Mouse (Mus musculus): ENCODE data around the gene Arl9. TPM values are rescaled to one million over a fixed set of nuclear protein-coding genes. Genes with fewer than 3 reads are reported as not detected.

Gene Arl9
- 0.77 TPM in 1 of 2 replicates, not detected in the other for polyA plus RNA-seq (2014; fragmentation: Nextera tagmentation; extraction: Ambion mirVana)

DNA sequence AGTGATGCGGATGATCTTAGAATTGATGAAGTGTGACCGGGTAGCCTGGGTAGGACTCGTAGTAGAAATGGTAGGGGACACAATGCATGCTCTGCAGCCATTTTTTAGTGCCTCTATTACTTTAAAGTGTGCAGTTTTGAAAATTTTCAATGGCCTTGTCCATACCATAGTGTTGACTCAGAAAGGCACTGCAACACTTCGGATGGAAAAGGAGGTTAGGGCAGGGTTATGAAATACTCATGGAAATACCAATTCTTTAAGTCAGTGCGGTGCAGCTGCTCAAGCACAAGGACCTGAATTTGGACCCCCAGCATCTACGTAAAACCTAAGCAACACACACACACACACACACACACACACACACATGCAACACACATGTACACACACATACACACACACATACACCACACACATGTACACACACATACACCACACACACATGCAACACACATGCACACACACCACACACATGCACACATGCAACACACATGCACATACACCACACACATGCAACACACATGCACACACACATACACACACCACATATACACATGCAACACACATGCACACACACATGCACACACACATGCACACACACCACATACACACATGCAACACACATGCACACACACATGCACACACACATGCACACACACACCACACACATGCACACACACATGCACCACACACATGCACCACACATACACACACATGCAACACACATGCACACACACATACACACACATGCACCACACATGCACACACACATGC, at the start of gene Arl9:
TSS of gene Arl9 (plus strand) at position 5 of the 771 bp plus-strand sequence.
- H3K27me3 ChIP-seq (replicated peaks; ENCODE audit: control insufficient read depth, insufficient read depth, low read length) = no peaks in the 10 kb centered on the region
- H3K9ac ChIP-seq (ENCODE audit: low read length) = no peak within 1 kb of the TSS
- peaks cover 19% of the 10 kb centered on the region for H3K36me3 ChIP-seq (ENCODE audit: control insufficient read depth, insufficient read depth, low read length)
- no peaks in the 10 kb centered on the region for H3K4me1 ChIP-seq (replicated peaks; ENCODE audit: control insufficient read depth, insufficient read depth, low read length)
- H3K4me3 ChIP-seq (ENCODE audit: low read depth, low read length) = no peak within 1 kb of the TSS
- H3K9me3 ChIP-seq (ENCODE audit: control insufficient read depth, low read length) = no peaks in the 10 kb centered on the region
- H3K4me2 ChIP-seq (ENCODE audit: low read length) = no peak within 1 kb of the TSS
- 94% methylated on average over 6 of the region's 6 CpGs for WGBS
- ATAC-seq (replicated peaks; ENCODE audit: low FRiP score, low TSS enrichment, low read depth) (no peak), DNase-seq (ENCODE audit: low spot score) (no peak)
- no peak within 1 kb of the TSS for H3K27ac ChIP-seq (ENCODE audit: low read depth)

DNA sequence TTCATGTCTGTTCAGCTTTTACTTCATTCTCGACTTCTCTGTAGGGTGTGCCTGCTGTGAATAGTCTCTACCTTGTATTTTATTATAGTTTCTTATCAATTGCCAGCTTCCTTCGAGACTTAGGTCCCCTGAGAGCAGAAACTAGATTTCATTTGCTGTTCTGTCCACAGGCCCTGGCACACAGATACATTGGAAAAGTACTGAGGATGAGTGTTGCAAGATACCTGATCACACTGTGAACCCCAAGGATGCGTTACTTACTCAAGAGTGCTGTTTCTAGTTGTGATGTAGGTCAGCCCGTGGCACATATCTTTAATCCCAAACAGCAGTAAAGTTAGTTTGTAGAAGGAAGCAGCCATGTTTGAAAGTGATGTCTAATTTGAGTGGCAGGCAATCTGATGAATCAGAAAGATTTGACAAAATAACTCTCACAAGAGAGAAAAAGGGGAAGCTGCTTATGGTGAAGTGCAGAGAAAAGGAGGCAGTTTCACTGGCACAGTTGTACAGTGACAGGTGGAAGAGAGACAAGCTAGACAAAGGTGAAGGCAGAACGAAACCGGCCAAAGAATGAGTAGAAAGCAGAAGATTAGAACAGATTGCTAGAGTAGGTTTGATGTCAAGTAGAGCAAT, 49.5 kb upstream of the Arl9 start:
- H3K27ac ChIP-seq (ENCODE audit: low read depth) = no peak overlapping the region
- 76% methylated on average over 6 of the region's 6 CpGs for whole genome bisulfite sequencing
- no peak for ATAC-seq (replicated peaks; ENCODE audit: low FRiP score, low TSS enrichment, low read depth)

DNA sequence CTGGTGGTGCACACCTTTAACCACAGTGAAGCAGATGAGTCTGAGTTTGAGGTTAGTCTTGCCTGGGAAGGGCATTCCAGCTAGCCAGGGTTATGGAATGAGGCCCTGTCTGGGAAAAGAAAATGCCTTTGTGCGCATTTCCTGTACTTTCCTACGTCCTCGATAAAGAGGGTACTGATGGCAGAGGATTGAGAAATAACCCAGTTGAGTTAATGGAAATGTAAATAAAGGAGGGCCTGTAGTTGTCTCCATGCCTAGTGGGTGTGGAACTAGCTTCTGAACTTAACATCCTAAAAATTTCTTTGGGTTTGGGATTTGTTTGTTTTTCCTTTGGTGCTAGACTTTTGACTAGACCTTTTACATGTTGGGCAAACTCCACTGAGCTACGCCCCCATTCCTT, 48.4 kb upstream of the Arl9 start:
- DNase-seq (ENCODE audit: low spot score) = no peak
- H3K27ac ChIP-seq (ENCODE audit: low read depth) = no peak overlapping the region
- H3K27me3 ChIP-seq (replicated peaks; ENCODE audit: control insufficient read depth, insufficient read depth, low read length) = no peaks in the 10 kb centered on the region
- 61% methylated on average over 4 of the region's 4 CpGs for WGBS
- peaks cover 8% of the 10 kb centered on the region for H3K4me1 ChIP-seq (replicated peaks; ENCODE audit: control insufficient read depth, insufficient read depth, low read length)
- peaks cover 42% of the 10 kb centered on the region for H3K36me3 ChIP-seq (ENCODE audit: control insufficient read depth, insufficient read depth, low read length)
- no peak overlapping the region for H3K9ac ChIP-seq (ENCODE audit: low read length)
- H3K4me2 ChIP-seq (ENCODE audit: low read length) = no peak overlapping the region
- H3K4me3 ChIP-seq (ENCODE audit: low read depth, low read length) = no peak overlapping the region
- no peaks in the 10 kb centered on the region for H3K9me3 ChIP-seq (ENCODE audit: control insufficient read depth, low read length)
- ATAC-seq (replicated peaks; ENCODE audit: low FRiP score, low TSS enrichment, low read depth) = no peak

More for the DNA sequence above, 49.5 kb upstream of the Arl9 start:
- Histone ChIP-seq H3K9ac (ENCODE audit: low read length) (no peak overlapping the region), H3K4me2 (ENCODE audit: low read length) (no peak overlapping the region), H3K4me1 (replicated peaks; ENCODE audit: control insufficient read depth, insufficient read depth, low read length) (peaks cover 14% of the 10 kb centered on the region), H3K36me3 (ENCODE audit: control insufficient read depth, insufficient read depth, low read length) (peaks cover 31% of the 10 kb centered on the region), H3K4me3 (ENCODE audit: low read depth, low read length) (no peak overlapping the region), H3K9me3 (ENCODE audit: control insufficient read depth, low read length) (no peaks in the 10 kb centered on the region), H3K27me3 (replicated peaks; ENCODE audit: control insufficient read depth, insufficient read depth, low read length) (no peaks in the 10 kb centered on the region)
- no peak for DNase-seq (ENCODE audit: low spot score)

GRCm38 (mm10) chr5:76957954-76958353, 45.9 kb upstream of the Arl9 start:
- Histone ChIP-seq H3K4me1 (replicated peaks; ENCODE audit: control insufficient read depth, insufficient read depth, low read length) (peaks cover under 1% of the 10 kb centered on the region; the same call in 1 of the 2 replicates), H3K4me2 (ENCODE audit: low read length) (no peak overlapping the region), H3K27me3 (replicated peaks; ENCODE audit: control insufficient read depth, insufficient read depth, low read length) (no peaks in the 10 kb centered on the region), H3K4me3 (ENCODE audit: low read depth, low read length) (no peak overlapping the region), H3K9me3 (ENCODE audit: control insufficient read depth, low read length) (no peaks in the 10 kb centered on the region), H3K9ac (ENCODE audit: low read length) (no peak overlapping the region), H3K36me3 (ENCODE audit: control insufficient read depth, insufficient read depth, low read length) (peaks cover 66% of the 10 kb centered on the region), H3K27ac (ENCODE audit: low read depth) (no peak overlapping the region)
- 100% methylated on average over 1 of the region's 1 CpGs for WGBS
- no peak for ATAC-seq (replicated peaks; ENCODE audit: low FRiP score, low TSS enrichment, low read depth)
- no peak for DNase-seq (ENCODE audit: low spot score)

GRCm38 (mm10) chr5:76959587-76959986, 44.3 kb upstream of the Arl9 start:
- H3K36me3 ChIP-seq (ENCODE audit: control insufficient read depth, insufficient read depth, low read length) = peaks cover 82% of the 10 kb centered on the region
- H3K9me3 ChIP-seq (ENCODE audit: control insufficient read depth, low read length) = no peaks in the 10 kb centered on the region
- WGBS = 81% methylated on average over 5 of the region's 5 CpGs
- H3K27ac ChIP-seq (ENCODE audit: low read depth) = no peak overlapping the region
- no peak overlapping the region for H3K4me2 ChIP-seq (ENCODE audit: low read length)
- no peak overlapping the region for H3K9ac ChIP-seq (ENCODE audit: low read length)
- DNase-seq (ENCODE audit: low spot score) (no peak), ATAC-seq (replicated peaks; ENCODE audit: low FRiP score, low TSS enrichment, low read depth) (no peak)
- no peaks in the 10 kb centered on the region for H3K27me3 ChIP-seq (replicated peaks; ENCODE audit: control insufficient read depth, insufficient read depth, low read length)
- no peaks in the 10 kb centered on the region for H3K4me1 ChIP-seq (replicated peaks; ENCODE audit: control insufficient read depth, insufficient read depth, low read length)
- no peak overlapping the region for H3K4me3 ChIP-seq (ENCODE audit: low read depth, low read length)

GRCm38 (mm10) chr5:76962545-76962944, 41.3 kb upstream of the Arl9 start:
- Histone ChIP-seq H3K4me2 (ENCODE audit: low read length) (no peak overlapping the region), H3K36me3 (ENCODE audit: control insufficient read depth, insufficient read depth, low read length) (peaks cover 99% of the 10 kb centered on the region), H3K27me3 (replicated peaks; ENCODE audit: control insufficient read depth, insufficient read depth, low read length) (no peaks in the 10 kb centered on the region), H3K27ac (ENCODE audit: low read depth) (no peak overlapping the region), H3K4me3 (ENCODE audit: low read depth, low read length) (no peak overlapping the region), H3K4me1 (replicated peaks; ENCODE audit: control insufficient read depth, insufficient read depth, low read length) (no peaks in the 10 kb centered on the region), H3K9ac (ENCODE audit: low read length) (no peak overlapping the region), H3K9me3 (ENCODE audit: control insufficient read depth, low read length) (no peaks in the 10 kb centered on the region)
- DNase-seq (ENCODE audit: low spot score) (no peak), ATAC-seq (replicated peaks; ENCODE audit: low FRiP score, low TSS enrichment, low read depth) (no peak)
- 84% methylated on average over 11 of the region's 11 CpGs for WGBS

DNA sequence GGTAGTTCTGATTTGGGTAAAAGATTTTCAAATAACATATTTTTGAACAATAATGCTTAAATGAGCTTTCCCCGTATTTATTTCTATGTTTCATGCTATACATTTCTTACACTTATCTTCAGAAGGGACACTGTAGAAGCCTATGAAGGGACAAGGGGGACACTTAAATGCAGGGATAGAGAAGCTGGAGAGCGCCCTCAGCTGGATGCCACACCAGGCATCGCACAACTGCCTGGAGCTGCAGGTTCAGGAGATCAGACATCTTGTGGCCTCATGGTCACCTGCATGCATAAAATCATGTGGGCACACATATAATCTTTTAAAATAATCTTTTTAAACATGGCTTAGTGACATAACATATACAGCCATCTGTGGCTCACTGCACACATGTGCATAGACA, 39.2 kb upstream of the Arl9 start:
- Histone ChIP-seq H3K4me3 (ENCODE audit: low read depth, low read length) (no peak overlapping the region), H3K27ac (ENCODE audit: low read depth) (no peak overlapping the region), H3K9ac (ENCODE audit: low read length) (no peak overlapping the region), H3K9me3 (ENCODE audit: control insufficient read depth, low read length) (no peaks in the 10 kb centered on the region), H3K27me3 (replicated peaks; ENCODE audit: control insufficient read depth, insufficient read depth, low read length) (no peaks in the 10 kb centered on the region), H3K4me1 (replicated peaks; ENCODE audit: control insufficient read depth, insufficient read depth, low read length) (no peaks in the 10 kb centered on the region), H3K36me3 (ENCODE audit: control insufficient read depth, insufficient read depth, low read length) (peaks cover 98% of the 10 kb centered on the region), H3K4me2 (ENCODE audit: low read length) (no peak overlapping the region)
- DNase-seq (ENCODE audit: low spot score) = no peak
- no peak for ATAC-seq (replicated peaks; ENCODE audit: low FRiP score, low TSS enrichment, low read depth)
- WGBS = 93% methylated on average over 3 of the region's 3 CpGs

DNA sequence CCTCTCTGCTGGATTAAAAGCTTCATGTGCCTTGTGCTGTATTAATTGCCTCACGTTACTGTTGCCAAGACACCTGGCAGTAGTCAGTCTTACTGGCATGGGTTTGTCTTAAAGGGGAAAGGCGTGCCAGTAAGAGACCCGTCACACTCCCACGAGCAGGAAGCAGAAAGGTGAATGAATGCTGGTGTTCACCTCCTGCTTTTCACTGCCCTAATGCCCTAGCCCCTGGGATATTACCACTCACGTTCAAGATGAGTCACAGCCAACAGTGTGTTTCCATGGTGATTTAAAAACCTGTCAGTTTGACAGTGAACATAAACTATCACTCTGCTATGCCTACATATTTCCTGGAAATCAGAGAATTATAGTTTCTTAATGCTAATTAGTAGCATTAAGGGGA, 34.6 kb upstream of the Arl9 start:
- H3K9ac ChIP-seq (ENCODE audit: low read length) = no peak overlapping the region
- no peak for ATAC-seq (replicated peaks; ENCODE audit: low FRiP score, low TSS enrichment, low read depth)

More for the DNA sequence above, 34.6 kb upstream of the Arl9 start:
- no peak for DNase-seq (ENCODE audit: low spot score)
- Histone ChIP-seq H3K27ac (ENCODE audit: low read depth) (no peak overlapping the region), H3K4me1 (replicated peaks; ENCODE audit: control insufficient read depth, insufficient read depth, low read length) (peaks cover 4% of the 10 kb centered on the region), H3K27me3 (replicated peaks; ENCODE audit: control insufficient read depth, insufficient read depth, low read length) (no peaks in the 10 kb centered on the region), H3K4me2 (ENCODE audit: low read length) (no peak overlapping the region), H3K4me3 (ENCODE audit: low read depth, low read length) (no peak overlapping the region), H3K9me3 (ENCODE audit: control insufficient read depth, low read length) (no peaks in the 10 kb centered on the region), H3K36me3 (ENCODE audit: control insufficient read depth, insufficient read depth, low read length) (peaks cover 58% of the 10 kb centered on the region)
- 68% methylated on average over 5 of the region's 5 CpGs for WGBS

Data from intestine, embryonic 14.5 days (tissue).